Mouse (Mus musculus) kidney, adult 2 months (tissue): ENCODE results near the gene Prrg2. TPM values are rescaled to one million over a fixed set of nuclear protein-coding genes. Genes with fewer than 3 reads are reported as not detected.

Source experiments
- DNase-seq: peaks from one replicate; pipeline ENCODE4 v3.0.0; 2021
- H3K27ac ChIP-seq: fragments of 200-500 bp; 2 replicates; pipeline ENCODE4 v1.5.1; 2012; ENCODE audit warnings: low read depth, low read length, control low read depth, inconsistent platforms; ENCODE audit not compliant: insufficient read depth
- H3K27me3 ChIP-seq: fragments of 200-500 bp; replicated peaks from 2 replicates; pipeline ENCODE4 v1.6.1; 2012; ENCODE audit warnings: mild to moderate bottlenecking, moderate library complexity, low read length, inconsistent platforms; ENCODE audit not compliant: control insufficient read depth, insufficient read depth
- H3K36me3 ChIP-seq: fragments of 200-500 bp; 2 replicates; pipeline ENCODE4 v1.6.1; 2012; ENCODE audit warnings: mild to moderate bottlenecking, moderate library complexity, low read length, inconsistent platforms; ENCODE audit not compliant: control insufficient read depth, insufficient read depth
- H3K4me1 ChIP-seq: fragments of 200-500 bp; 2 replicates; pipeline ENCODE4 v1.6.1; 2011; ENCODE audit warnings: low read length; ENCODE audit not compliant: control insufficient read depth, insufficient read depth
- H3K4me3 ChIP-seq: fragments of 200-500 bp; 2 replicates; pipeline ENCODE4 v1.5.1; 2011; ENCODE audit warnings: mild to moderate bottlenecking, low read depth, low read length, control low read depth; ENCODE audit not compliant: insufficient read depth
- CTCF ChIP-seq: fragments of 200-500 bp; conservative IDR thresholded peaks from 2 replicates; pipeline ENCODE4 v1.5.1; 2011; ENCODE audit warnings: low read depth, mild to moderate bottlenecking, control low read depth, low read length, moderate library complexity, mixed read lengths; ENCODE audit not compliant: insufficient read depth, insufficient read length
- POLR2A ChIP-seq: fragments of 200-500 bp; IDR thresholded peaks from one replicate; pipeline ENCODE4 v1.6.1; 2011; ENCODE audit warnings: low read depth, low read length, control low read depth
- WGBS: fragments of 180-500 bp; shearing (Covaris S2); methylation state at CpG from one replicate; pipeline ENCODE4 v1.1.7; 2018; 5-methylcytosine and 5-hydroxymethylcytosine counted together
- polyA plus RNA-seq: library from polyadenylated mRNA; depleted of rRNA; stranded (reverse); fragments of >200 nt; gene quantifications from 2 replicates; pipeline ENCODE4 v1.2.3, GENCODE M21; 2012; rRNA removed

Prrg2 gene
- polyA plus RNA-seq, 1 experiment, result 80.9 TPM

GRCm38 (mm10) chr7:45012011-45012410 is 50.5 kb downstream of the Prrg2 start:
- WGBS, result 99% methylated on average over 6 of the region's 6 CpGs
- DNase-seq, result no peak
- Histone ChIP-seq H3K4me3 (no peak overlapping the region), H3K27ac (no peak overlapping the region), H3K27me3 (no peaks in the 10 kb centered on the region), H3K36me3 (no peaks in the 10 kb centered on the region; the same call in 1 of the 2 replicates), H3K4me1 (no peaks in the 10 kb centered on the region; the same call in 1 of the 2 replicates)
- TF ChIP-seq POLR2A (no peak), CTCF (no peak)

GRCm38 (mm10) chr7:45008411-45008810 is 54.1 kb downstream of the Prrg2 start:
- TF ChIP-seq POLR2A (no peak), CTCF (no peak)
- 91% methylated on average over 19 of the region's 19 CpGs for WGBS
- no peaks in the 10 kb centered on the region for H3K27me3 ChIP-seq
- no peak overlapping the region for H3K27ac ChIP-seq
- no peaks in the 10 kb centered on the region for H3K4me1 ChIP-seq
- no peak for DNase-seq
- no peak overlapping the region for H3K4me3 ChIP-seq
- H3K36me3 ChIP-seq, result peaks cover 2% of the 10 kb centered on the region

GRCm38 (mm10) chr7:45007846-45008245 is 54.6 kb downstream of the Prrg2 start:
- no peak overlapping the region for H3K27ac ChIP-seq
- no peaks in the 10 kb centered on the region for H3K4me1 ChIP-seq
- no peaks in the 10 kb centered on the region for H3K27me3 ChIP-seq
- no peak overlapping the region for H3K4me3 ChIP-seq
- no peak for TF ChIP-seq POLR2A
- H3K36me3 ChIP-seq, result peaks cover 2% of the 10 kb centered on the region
- 94% methylated on average over 30 of the region's 30 CpGs for WGBS
- DNase-seq, result no peak

- H3K27ac ChIP-seq, result no peak overlapping the region
- WGBS, result 93% methylated on average over 29 of the region's 29 CpGs
- no peaks in the 10 kb centered on the region for H3K27me3 ChIP-seq
- H3K36me3 ChIP-seq, result peaks cover 2% of the 10 kb centered on the region
- H3K4me3 ChIP-seq, result no peak overlapping the region
- TF ChIP-seq POLR2A (no peak), CTCF (no peak)
- no peak for DNase-seq
- H3K4me1 ChIP-seq, result no peaks in the 10 kb centered on the region
Measured at GRCm38 (mm10) chr7:45007141-45007540, 55.3 kb downstream of the Prrg2 start.

GRCm38 (mm10) chr7:45006503-45006902 is 56.0 kb downstream of the Prrg2 start:
- Histone ChIP-seq H3K27me3 (no peaks in the 10 kb centered on the region), H3K36me3 (peaks cover 2% of the 10 kb centered on the region), H3K4me1 (no peaks in the 10 kb centered on the region), H3K27ac (no peak overlapping the region), H3K4me3 (no peak overlapping the region)
- TF ChIP-seq CTCF (no peak), POLR2A (no peak)
- DNase-seq, result no peak
- 92% methylated on average over 12 of the region's 12 CpGs for WGBS

GRCm38 (mm10) chr7:45005321-45005992 is 57.0 kb downstream of the Prrg2 start:
- no peaks in the 10 kb centered on the region for H3K27me3 ChIP-seq
- H3K36me3 ChIP-seq, result peaks cover 4% of the 10 kb centered on the region
- H3K4me3 ChIP-seq, result no peak overlapping the region
- TF ChIP-seq CTCF (no peak), POLR2A (no peak)
- no peak for DNase-seq
- no peak overlapping the region for H3K27ac ChIP-seq
- WGBS, result 86% methylated on average over 6 of the region's 6 CpGs
- H3K4me1 ChIP-seq, result no peaks in the 10 kb centered on the region

GRCm38 (mm10) chr7:45004546-45004945 is 57.9 kb downstream of the Prrg2 start:
- no peaks in the 10 kb centered on the region for H3K27me3 ChIP-seq
- H3K36me3 ChIP-seq, result peaks cover 4% of the 10 kb centered on the region
- 64% methylated on average over 3 of the region's 3 CpGs for WGBS
- H3K4me3 ChIP-seq, result no peak overlapping the region
- no peak for TF ChIP-seq CTCF
- TF ChIP-seq POLR2A, result no peak
- no peak overlapping the region for H3K27ac ChIP-seq
- no peak for DNase-seq
- peaks cover 2% of the 10 kb centered on the region; the same call in 1 of the 2 replicates for H3K4me1 ChIP-seq

Other genes starting within 250 kb of the Prrg2 start
- gene Nup62, start 246.6 kb downstream of the Prrg2 start, polyA plus RNA-seq, result 32.6 and 35.9 TPM in 2 replicates
- gene Il4i1, start 246.3 kb downstream of the Prrg2 start, polyA plus RNA-seq, result 1.5 and 9.7 TPM in 2 replicates
- gene Atf5, start 246.0 kb downstream of the Prrg2 start, polyA plus RNA-seq, result 42.1 and 57.2 TPM in 2 replicates
- 90.6 and 121 TPM in 2 replicates for gene Akt1s1, start 213.7 kb downstream of the Prrg2 start, polyA plus RNA-seq
- gene Tbc1d17, start 213.6 kb downstream of the Prrg2 start, polyA plus RNA-seq, result 100 and 114 TPM in 2 replicates
- 44.9 and 53.4 TPM in 2 replicates for gene Pnkp, start 205.5 kb downstream of the Prrg2 start, polyA plus RNA-seq
- gene Ptov1, start 192.9 kb downstream of the Prrg2 start, polyA plus RNA-seq, result 212 and 221 TPM in 2 replicates
- 164 and 181 TPM in 2 replicates for gene Med25, start 170.0 kb downstream of the Prrg2 start, polyA plus RNA-seq
- gene Fuz, start 166.6 kb downstream of the Prrg2 start, polyA plus RNA-seq, result 59.2 and 70.9 TPM in 2 replicates
- gene Ap2a1, start 133.2 kb downstream of the Prrg2 start, polyA plus RNA-seq, result 58.0 and 70.6 TPM in 2 replicates
- gene Tsks, start 119.5 kb downstream of the Prrg2 start, polyA plus RNA-seq, result 0.11 and 0.65 TPM in 2 replicates
- 5.6 and 8.5 TPM in 2 replicates for gene Cpt1c, start 87.8 kb downstream of the Prrg2 start, polyA plus RNA-seq
- gene Prmt1, start 76.1 kb downstream of the Prrg2 start, polyA plus RNA-seq, result 89.9 and 95.4 TPM in 2 replicates
- gene Irf3, start 65.0 kb downstream of the Prrg2 start, polyA plus RNA-seq, result 105 and 107 TPM in 2 replicates
- gene Bcl2l12, start 64.0 kb downstream of the Prrg2 start, polyA plus RNA-seq, result 20.0 and 21.4 TPM in 2 replicates
- 38.8 and 41.1 TPM in 2 replicates for gene Scaf1, start 46.3 kb downstream of the Prrg2 start, polyA plus RNA-seq
- gene Rras, start 44.7 kb downstream of the Prrg2 start, polyA plus RNA-seq, result 82.3 and 84.1 TPM in 2 replicates
- gene Prr12, start 9.8 kb downstream of the Prrg2 start, polyA plus RNA-seq, result 7.1 and 9.1 TPM in 2 replicates
- gene Nosip, start 248 bp downstream of the Prrg2 start, polyA plus RNA-seq, result 60.4 and 67.6 TPM in 2 replicates
- gene Rcn3, start 29.5 kb upstream of the Prrg2 start, polyA plus RNA-seq, result 67.0 and 68.7 TPM in 2 replicates
- 240 and 244 TPM in 2 replicates for gene Fcgrt, start 41.2 kb upstream of the Prrg2 start, polyA plus RNA-seq
- gene Rps11, start 61.8 kb upstream of the Prrg2 start, polyA plus RNA-seq, result 176 and 310 TPM in 2 replicates
- 1,329 and 1,360 TPM in 2 replicates for gene Rpl13a, start 66.1 kb upstream of the Prrg2 start, polyA plus RNA-seq
- 5.6 TPM in 2 replicates for gene Gm45713, start 73.6 kb upstream of the Prrg2 start, polyA plus RNA-seq
- gene Flt3l, start 73.8 kb upstream of the Prrg2 start, polyA plus RNA-seq, result 36.8 and 37.7 TPM in 2 replicates
- 80.3 and 84.9 TPM in 2 replicates for gene Pih1d1, start 91.6 kb upstream of the Prrg2 start, polyA plus RNA-seq
- 106 and 119 TPM in 2 replicates for gene Aldh16a1, start 91.9 kb upstream of the Prrg2 start, polyA plus RNA-seq
- not detected in 2 replicates for gene Slc17a7, start 101.3 kb upstream of the Prrg2 start, polyA plus RNA-seq
- not detected in 2 replicates for gene Gfy, start 116.9 kb upstream of the Prrg2 start, polyA plus RNA-seq
- not detected in 2 replicates for gene Pth2, start 118.3 kb upstream of the Prrg2 start, polyA plus RNA-seq
- gene Ccdc155, start 142.2 kb upstream of the Prrg2 start, polyA plus RNA-seq, result 0.04 and 0.05 TPM in 2 replicates
- 0.39 and 0.54 TPM in 2 replicates for gene Dkkl1, start 149.5 kb upstream of the Prrg2 start, polyA plus RNA-seq
- 10.0 and 13.2 TPM in 2 replicates for gene Tead2, start 153.1 kb upstream of the Prrg2 start, polyA plus RNA-seq
- gene Cd37, start 176.4 kb upstream of the Prrg2 start, polyA plus RNA-seq, result 7.9 and 30.1 TPM in 2 replicates
- 0.05 TPM in 1 of 2 replicates, not detected in the other for gene Slc6a16, start 178.4 kb upstream of the Prrg2 start, polyA plus RNA-seq
- gene Slc6a21, start 214.8 kb upstream of the Prrg2 start, polyA plus RNA-seq, result 0.14 and 0.19 TPM in 2 replicates